Mouse (Mus musculus) forebrain, embryonic 13.5 days (tissue): ENCODE measurements around the gene Hlx. TPM values are rescaled to one million over a fixed set of nuclear protein-coding genes. Genes with fewer than 3 reads are reported as not detected.

Experiments
- ATAC-seq: fragments of 200-750 bp; cut with Nextera tagmentation; 2 replicates; pipeline ENCODE4 v1.8.0; 2017
- H3K27ac ChIP-seq: fragments of 300-500 bp; sonication (generic); 2 replicates; pipeline ENCODE4 v1.5.1; 2015; ENCODE audit warnings: inconsistent platforms, mild to moderate bottlenecking, moderate library complexity
- H3K27me3 ChIP-seq: fragments of 300-500 bp; sonication (generic); 2 replicates; pipeline ENCODE4 v1.6.1; 2015; ENCODE audit warnings: mild to moderate bottlenecking, inconsistent platforms
- H3K36me3 ChIP-seq: fragments of 300-500 bp; sonication (generic); 2 replicates; pipeline ENCODE4 v1.6.1; 2015; ENCODE audit warnings: mild to moderate bottlenecking, inconsistent platforms; ENCODE audit not compliant: poor library complexity, severe bottlenecking
- H3K4me1 ChIP-seq: fragments of 300-500 bp; sonication (generic); 2 replicates; pipeline ENCODE4 v1.6.1; 2015; ENCODE audit warnings: inconsistent platforms
- H3K4me2 ChIP-seq: fragments of 300-500 bp; sonication (generic); 2 replicates; pipeline ENCODE4 v1.6.1; 2015; ENCODE audit warnings: inconsistent platforms, mild to moderate bottlenecking, moderate library complexity
- H3K4me3 ChIP-seq: fragments of 300-500 bp; sonication (generic); 2 replicates; pipeline ENCODE4 v1.5.1; 2015; ENCODE audit warnings: mild to moderate bottlenecking, inconsistent platforms
- H3K9ac ChIP-seq: fragments of 300-500 bp; sonication (generic); 2 replicates; pipeline ENCODE4 v1.6.1; 2015; ENCODE audit warnings: mild to moderate bottlenecking, inconsistent platforms
- H3K9me3 ChIP-seq: fragments of 300-500 bp; sonication (generic); replicated peaks from 2 replicates; pipeline ENCODE4 v1.6.1; 2016; ENCODE audit warnings: inconsistent platforms
- WGBS: fragments of 180-500 bp; shearing (Covaris S2); methylation state at CpG from one replicate; pipeline ENCODE4 v1.1.7; 2015; 5-methylcytosine and 5-hydroxymethylcytosine counted together
- polyA plus RNA-seq: library from polyadenylated mRNA; unstranded; fragments of >200 nt; fragmentation: Nextera tagmentation; extraction: Ambion mirVana; gene quantifications from 2 replicates; pipeline ENCODE4 v1.2.1, GENCODE M21; 2015

Gene Hlx
- polyA plus RNA-seq, 1 experiment from 2014 or later, result 1.5 TPM

DNA sequence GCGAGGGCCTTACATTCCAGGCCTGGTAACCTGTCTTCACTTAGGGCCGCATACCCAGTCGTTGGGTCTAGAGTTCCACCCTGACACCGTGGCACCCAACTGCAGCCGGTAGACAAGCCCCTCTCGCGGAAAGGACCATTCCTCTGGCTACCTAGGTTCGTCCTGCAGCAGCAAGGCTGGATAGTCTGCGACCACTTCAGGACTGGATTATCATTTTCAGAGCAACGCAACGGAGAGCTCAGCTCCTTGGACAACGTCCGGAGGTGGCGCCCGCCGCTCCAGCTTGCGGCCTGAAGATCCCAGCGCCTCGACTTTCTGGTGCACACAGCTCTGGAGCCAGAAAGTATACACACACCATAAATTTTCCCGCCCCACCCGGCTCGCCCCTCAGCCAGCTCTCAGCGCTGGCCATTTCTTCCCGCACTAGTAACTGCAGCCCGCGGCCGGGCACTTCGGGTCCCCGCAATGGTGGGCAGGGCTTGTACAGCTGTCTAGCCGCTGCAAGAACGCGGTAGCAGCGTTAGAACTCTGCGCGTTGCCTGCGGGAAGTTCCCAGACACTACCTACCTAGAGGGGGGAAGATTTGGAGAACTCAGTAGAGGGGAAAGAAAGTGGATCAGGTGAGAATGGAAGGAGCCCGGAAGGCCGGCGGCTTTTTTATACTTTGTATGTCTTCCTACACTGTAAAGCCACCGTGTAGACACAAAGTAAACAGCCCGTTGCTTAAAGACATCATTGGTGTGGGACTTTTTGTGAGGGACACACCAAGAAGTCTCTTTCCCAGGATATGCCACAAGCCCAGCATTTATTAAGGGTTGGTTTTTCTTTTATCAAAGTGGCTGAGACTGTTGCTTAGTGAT lies 13.9 kb downstream of the Hlx start:
- H3K4me3 ChIP-seq, result no peak overlapping the region

DNA sequence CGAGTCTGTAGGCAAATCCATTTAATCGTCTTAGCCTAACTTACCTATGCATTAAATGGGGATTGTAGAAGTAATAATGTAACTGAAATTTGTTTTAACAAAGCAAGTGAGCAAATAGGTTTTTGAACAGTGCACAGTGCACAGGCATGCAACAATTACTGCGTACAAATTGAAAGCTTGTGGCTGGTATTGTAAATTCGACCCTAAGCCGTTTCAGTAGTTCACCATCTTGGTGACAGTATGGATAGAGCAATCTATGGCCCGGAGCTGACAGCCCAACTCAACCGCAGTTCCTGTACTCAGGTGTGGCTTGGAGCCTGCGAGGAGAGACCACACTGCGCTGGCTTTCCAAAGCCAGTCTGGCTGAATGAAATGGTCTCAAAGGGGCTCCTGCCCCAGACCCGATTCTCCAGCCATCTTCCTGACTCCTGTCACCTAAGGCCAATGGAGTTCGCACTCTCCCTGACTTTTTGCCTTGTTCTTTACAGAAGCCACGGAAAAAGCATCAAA lies 14.7 kb downstream of the Hlx start:
- H3K4me2 ChIP-seq, result no peak overlapping the region
- H3K4me1 ChIP-seq, result no peaks in the 10 kb centered on the region
- no peak for ATAC-seq
- H3K9me3 ChIP-seq, result no peaks in the 10 kb centered on the region
- no peaks in the 10 kb centered on the region for H3K36me3 ChIP-seq
- peaks cover 100% of the 10 kb centered on the region for H3K27me3 ChIP-seq
- WGBS, result 1% methylated on average over 12 of the region's 12 CpGs
- no peak overlapping the region for H3K9ac ChIP-seq
- no peak overlapping the region for H3K27ac ChIP-seq
- no peak overlapping the region for H3K4me3 ChIP-seq

More for the DNA sequence above, 13.9 kb downstream of the Hlx start:
- Histone ChIP-seq H3K36me3 (no peaks in the 10 kb centered on the region), H3K27me3 (peaks cover 100% of the 10 kb centered on the region), H3K9ac (no peak overlapping the region), H3K4me2 (no peak overlapping the region), H3K27ac (no peak overlapping the region), H3K4me1 (no peaks in the 10 kb centered on the region), H3K9me3 (no peaks in the 10 kb centered on the region)
- no peak for ATAC-seq
- WGBS, result under 1% methylated on average over 41 of the region's 41 CpGs

DNA sequence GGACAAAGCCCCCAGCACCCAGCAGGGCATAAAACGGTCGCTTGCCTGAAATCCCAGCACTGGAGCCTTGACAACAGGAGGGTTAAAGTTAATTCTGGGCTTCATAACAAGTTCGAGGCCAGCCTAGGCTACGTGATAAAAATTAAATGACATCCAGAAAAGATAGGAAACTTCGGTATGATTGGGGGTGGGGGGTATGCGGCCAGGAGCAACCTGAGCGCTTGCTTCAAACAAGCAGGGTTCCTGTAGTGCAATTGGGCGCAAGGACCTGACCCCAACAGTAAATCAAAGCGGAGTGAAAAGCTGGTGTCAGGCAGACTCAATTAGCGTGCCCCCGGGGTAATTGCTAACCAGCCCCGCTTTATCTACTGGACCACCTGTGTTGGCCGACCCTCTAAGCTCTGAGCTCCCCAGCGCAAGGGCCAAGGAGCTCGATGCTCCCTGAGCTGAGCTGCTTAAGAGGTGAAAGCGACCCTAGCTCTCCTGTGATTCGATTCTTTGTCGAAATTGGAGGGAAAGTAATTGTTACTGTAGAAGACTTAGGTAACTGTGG lies 15.3 kb downstream of the Hlx start:
- Histone ChIP-seq H3K9ac (no peak overlapping the region), H3K4me1 (no peaks in the 10 kb centered on the region), H3K4me2 (no peak overlapping the region), H3K27ac (no peak overlapping the region), H3K36me3 (no peaks in the 10 kb centered on the region), H3K9me3 (no peaks in the 10 kb centered on the region), H3K4me3 (no peak overlapping the region), H3K27me3 (peaks cover 100% of the 10 kb centered on the region)
- no peak for ATAC-seq
- under 1% methylated on average over 18 of the region's 18 CpGs for WGBS

DNA sequence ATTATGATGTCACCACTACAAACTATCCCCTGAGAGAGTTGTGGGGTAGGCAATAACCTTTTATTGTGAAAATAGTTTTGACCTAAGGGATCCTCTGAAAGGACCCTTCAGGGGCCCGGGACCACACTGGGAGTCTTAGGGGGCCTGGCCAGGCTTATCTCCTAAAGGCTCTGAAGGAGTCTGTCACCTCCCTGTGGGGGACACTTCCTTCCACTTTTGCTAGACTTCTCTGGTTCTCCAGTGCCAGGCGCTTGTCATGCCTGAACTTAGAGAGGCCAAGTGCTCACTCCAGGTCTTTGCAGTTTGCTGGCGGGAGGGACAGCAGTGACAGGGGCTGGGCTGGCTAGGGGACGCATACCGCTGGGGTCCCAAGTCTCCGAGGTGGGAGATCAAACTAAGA lies 16.3 kb downstream of the Hlx start:
- Histone ChIP-seq H3K36me3 (no peaks in the 10 kb centered on the region), H3K4me3 (no peak overlapping the region), H3K27me3 (peaks cover 92% of the 10 kb centered on the region), H3K9me3 (no peaks in the 10 kb centered on the region), H3K27ac (no peak overlapping the region), H3K4me2 (no peak overlapping the region), H3K4me1 (no peaks in the 10 kb centered on the region), H3K9ac (no peak overlapping the region)
- ATAC-seq, result no peak
- WGBS, result 0% methylated on average over 6 of the region's 6 CpGs

DNA sequence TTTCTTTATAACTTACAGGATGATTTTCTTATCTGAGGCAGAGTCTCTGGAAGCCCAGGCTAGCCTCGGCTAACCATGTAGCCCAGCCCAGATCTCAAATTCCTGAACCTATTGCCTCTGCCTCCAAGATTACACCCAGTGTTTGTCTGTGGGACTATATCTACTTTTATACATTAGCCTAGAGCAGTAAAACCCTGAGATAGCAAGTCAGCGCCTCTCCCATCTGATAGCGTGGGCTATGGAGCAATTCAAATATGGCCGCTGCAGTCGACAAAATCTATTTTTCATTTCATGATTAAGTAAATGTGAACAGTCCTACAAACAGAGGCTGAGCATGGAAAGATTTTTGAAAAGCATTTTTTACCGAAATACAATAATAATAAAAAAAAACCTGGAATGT lies 16.7 kb downstream of the Hlx start:
- Histone ChIP-seq H3K9ac (no peak overlapping the region), H3K4me2 (no peak overlapping the region), H3K4me1 (no peaks in the 10 kb centered on the region), H3K27ac (no peak overlapping the region), H3K4me3 (no peak overlapping the region), H3K36me3 (no peaks in the 10 kb centered on the region), H3K9me3 (no peaks in the 10 kb centered on the region), H3K27me3 (peaks cover 92% of the 10 kb centered on the region)
- no peak for ATAC-seq
- 22% methylated on average over 6 of the region's 6 CpGs for WGBS

DNA sequence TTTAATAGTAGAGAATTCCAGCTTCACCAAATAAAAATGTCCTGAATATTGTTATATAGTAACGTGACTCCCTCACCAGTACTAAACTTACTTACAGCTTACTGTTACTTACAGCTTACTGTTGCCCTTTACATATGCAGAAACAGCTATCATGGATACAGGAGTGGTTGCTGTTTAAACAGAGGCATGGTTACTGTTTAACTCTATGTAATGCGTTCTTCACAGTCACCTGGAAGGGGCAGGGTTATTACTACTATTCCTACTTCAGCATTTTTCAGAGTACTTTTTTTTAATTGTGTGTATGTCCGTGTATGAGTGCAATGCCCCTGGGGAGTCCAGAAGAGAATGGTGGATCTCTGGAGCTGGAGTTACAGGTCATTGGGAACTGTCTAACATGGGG lies 17.9 kb downstream of the Hlx start:
- no peaks in the 10 kb centered on the region for H3K4me1 ChIP-seq
- no peak for ATAC-seq
- WGBS, result 33% methylated on average over 3 of the region's 3 CpGs
- H3K36me3 ChIP-seq, result no peaks in the 10 kb centered on the region
- H3K4me2 ChIP-seq, result no peak overlapping the region
- no peak overlapping the region for H3K9ac ChIP-seq
- no peaks in the 10 kb centered on the region for H3K9me3 ChIP-seq
- no peak overlapping the region for H3K4me3 ChIP-seq
- no peak overlapping the region for H3K27ac ChIP-seq
- H3K27me3 ChIP-seq, result peaks cover 90% of the 10 kb centered on the region

DNA sequence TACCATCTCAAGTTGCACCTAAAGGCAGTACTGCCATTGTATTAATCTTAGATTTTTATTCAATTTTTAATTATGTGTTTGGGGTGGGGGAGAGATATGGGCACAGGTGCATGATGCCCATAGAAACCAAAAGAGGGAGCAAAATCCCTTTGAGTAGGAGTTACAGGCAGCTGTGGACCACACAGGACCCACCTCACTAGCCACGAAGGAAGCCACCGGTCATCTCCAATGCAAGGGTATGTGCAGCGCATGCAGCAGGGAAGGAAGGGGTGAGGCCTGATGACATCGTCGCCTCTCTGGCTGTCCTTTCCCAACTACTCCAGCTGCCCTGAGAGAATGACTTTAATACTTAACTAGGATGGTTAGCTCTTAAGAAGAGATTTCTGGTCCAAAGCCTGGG lies 18.7 kb downstream of the Hlx start:
- ATAC-seq, result no peak
- Histone ChIP-seq H3K9me3 (no peaks in the 10 kb centered on the region), H3K27me3 (peaks cover 89% of the 10 kb centered on the region), H3K36me3 (no peaks in the 10 kb centered on the region), H3K27ac (no peak overlapping the region), H3K4me1 (no peaks in the 10 kb centered on the region), H3K4me3 (no peak overlapping the region), H3K4me2 (no peak overlapping the region), H3K9ac (no peak overlapping the region)
- 68% methylated on average over 5 of the region's 5 CpGs for WGBS

DNA sequence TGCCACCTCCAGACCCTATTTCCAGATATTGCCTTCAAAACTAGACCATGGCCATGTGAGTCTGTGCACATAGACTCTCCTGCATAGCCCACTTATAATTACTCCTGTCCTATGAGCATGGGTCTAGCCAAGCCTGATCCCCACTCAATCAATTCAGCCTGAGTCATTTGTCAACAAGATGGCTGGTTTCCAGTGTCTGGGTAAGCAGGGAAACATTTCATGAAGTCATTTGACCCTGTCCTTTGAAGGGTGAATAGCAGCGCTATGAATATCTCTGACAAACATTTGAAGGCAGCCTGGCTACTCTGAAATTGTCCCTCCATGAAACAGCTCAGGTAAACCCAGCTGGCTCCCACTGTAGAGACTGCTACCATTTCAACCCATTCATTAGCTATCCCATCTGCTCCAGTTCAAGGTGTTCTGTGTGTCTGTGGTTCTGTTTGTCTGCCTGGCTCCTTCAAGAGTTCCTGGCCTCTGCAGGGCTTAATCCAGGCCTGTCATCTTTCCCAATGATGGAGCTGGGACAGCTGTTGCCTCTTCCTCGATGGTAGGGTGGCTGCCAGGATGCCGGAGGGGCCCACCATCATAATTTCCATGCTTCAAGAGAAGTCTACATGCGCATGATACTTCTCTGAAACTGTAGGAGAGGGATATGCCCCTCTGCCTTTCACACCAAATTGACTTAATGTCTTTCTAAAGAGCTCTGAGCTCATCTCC lies 24.7 kb downstream of the Hlx start:
- 68% methylated on average over 4 of the region's 4 CpGs for WGBS

DNA sequence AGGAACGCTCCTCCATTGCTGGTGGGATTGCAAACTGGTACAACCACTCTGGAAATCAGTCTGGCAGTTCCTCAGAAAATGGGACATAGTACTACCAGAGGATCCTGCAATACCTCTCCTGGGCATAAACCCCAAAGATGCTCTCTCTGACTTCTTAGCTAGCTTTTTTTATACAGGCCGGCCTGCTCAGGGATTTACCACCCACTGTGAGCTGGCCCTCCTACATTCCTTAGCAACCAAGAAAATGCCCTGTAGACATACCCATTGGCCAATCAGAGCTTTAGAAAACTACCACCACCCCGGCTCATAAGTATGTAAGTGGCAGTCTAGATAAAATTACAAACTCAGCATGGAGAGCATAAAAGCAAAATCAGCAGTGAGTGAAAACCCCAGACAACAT lies 27.5 kb downstream of the Hlx start:
- no peak overlapping the region for H3K4me3 ChIP-seq
- H3K9me3 ChIP-seq, result no peaks in the 10 kb centered on the region
- 41% methylated on average over 3 of the region's 3 CpGs for WGBS
- H3K36me3 ChIP-seq, result no peaks in the 10 kb centered on the region
- H3K4me2 ChIP-seq, result no peak overlapping the region
- H3K27me3 ChIP-seq, result peaks cover 21% of the 10 kb centered on the region
- no peaks in the 10 kb centered on the region for H3K4me1 ChIP-seq
- no peak overlapping the region for H3K27ac ChIP-seq
- no peak overlapping the region for H3K9ac ChIP-seq
- ATAC-seq, result no peak

More for the DNA sequence above, 24.7 kb downstream of the Hlx start:
- Histone ChIP-seq H3K4me1 (no peaks in the 10 kb centered on the region), H3K9me3 (no peaks in the 10 kb centered on the region), H3K27ac (no peak overlapping the region), H3K27me3 (peaks cover 39% of the 10 kb centered on the region), H3K9ac (no peak overlapping the region), H3K36me3 (no peaks in the 10 kb centered on the region), H3K4me2 (no peak overlapping the region), H3K4me3 (no peak overlapping the region)
- no peak for ATAC-seq

DNA sequence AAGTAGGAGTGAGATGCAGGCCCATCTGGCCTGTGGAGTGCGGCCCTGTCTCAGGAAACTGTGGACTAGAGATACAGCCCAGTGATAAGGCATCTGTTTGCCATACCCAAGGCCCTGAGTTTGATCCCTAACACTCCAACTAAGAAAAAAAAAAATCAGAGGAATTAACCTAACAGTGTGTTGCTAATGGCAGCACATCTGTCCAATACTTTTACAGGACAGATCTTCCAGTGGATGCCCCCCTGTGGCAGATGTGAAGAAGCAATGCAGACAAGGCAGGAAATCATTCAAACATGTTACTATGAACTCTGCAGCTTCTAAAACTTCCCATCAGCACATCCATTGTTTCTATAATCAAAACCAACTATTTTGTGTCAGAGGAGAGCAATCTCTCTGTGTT lies 33.1 kb downstream of the Hlx start:
- no peaks in the 10 kb centered on the region; the same call in 1 of the 2 replicates for H3K27me3 ChIP-seq
- 100% methylated on average over 1 of the region's 1 CpGs for WGBS

DNA sequence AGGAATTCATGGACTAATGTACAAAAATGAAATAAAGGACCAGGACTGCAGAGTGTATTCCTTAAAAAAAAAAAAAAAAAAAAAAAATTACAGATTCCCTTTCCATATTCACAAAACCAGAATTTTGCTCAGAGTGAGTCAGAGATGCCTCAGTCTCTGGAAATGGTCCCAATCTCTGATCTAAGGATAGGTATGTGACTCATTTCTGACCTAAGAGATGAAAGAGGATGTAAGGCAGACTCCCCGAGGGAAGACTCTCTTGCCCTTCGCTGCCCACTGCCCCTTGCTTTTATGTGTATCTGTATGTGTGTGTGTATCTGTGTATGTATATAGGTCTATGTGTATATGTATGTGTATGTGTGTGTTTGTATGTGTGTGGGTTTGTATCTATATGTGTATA lies 37.0 kb downstream of the Hlx start:
- Histone ChIP-seq H3K4me3 (no peak overlapping the region), H3K4me1 (no peaks in the 10 kb centered on the region), H3K27me3 (no peaks in the 10 kb centered on the region), H3K27ac (no peak overlapping the region), H3K9ac (no peak overlapping the region), H3K36me3 (no peaks in the 10 kb centered on the region), H3K9me3 (no peaks in the 10 kb centered on the region), H3K4me2 (no peak overlapping the region)
- WGBS, result 68% methylated on average over 2 of the region's 2 CpGs
- no peak for ATAC-seq

More for the DNA sequence above, 33.1 kb downstream of the Hlx start:
- no peak overlapping the region for H3K4me3 ChIP-seq
- no peaks in the 10 kb centered on the region for H3K36me3 ChIP-seq
- no peak overlapping the region for H3K27ac ChIP-seq
- no peaks in the 10 kb centered on the region for H3K9me3 ChIP-seq
- H3K4me2 ChIP-seq, result no peak overlapping the region
- no peak overlapping the region for H3K9ac ChIP-seq
- ATAC-seq, result no peak
- H3K4me1 ChIP-seq, result no peaks in the 10 kb centered on the region

DNA sequence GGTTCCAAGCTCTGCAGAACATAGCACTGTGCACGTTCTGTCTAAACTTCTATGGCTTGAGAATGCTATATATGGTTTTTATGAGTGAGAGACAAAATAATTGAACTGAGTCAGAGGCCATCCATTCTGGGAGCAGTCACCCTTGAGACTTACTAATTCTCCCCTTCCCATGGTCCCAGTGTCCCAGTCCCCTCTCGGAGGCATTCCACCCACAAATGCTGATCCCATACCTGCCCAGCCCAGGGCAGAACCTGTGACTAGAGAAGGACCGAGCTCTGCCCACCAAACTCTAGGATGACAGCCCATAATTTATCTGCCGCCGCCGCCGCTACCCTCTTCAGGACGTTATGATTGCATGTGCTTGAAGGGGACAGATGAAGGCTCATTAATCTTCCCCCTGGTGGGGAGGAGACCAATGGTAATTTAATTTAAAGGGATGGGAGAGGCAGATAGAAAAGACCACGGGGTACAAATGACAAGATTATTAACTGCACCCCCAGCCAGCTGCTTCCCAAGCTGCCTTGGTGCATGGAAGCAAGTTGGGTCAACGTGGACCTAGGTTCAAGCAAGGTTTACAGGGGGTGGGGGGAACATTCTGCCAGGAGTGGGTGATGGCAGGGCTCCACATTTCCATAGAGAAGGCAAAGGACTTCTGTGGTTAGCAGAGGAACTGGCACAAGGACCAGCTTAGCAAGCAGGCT lies 40.1 kb downstream of the Hlx start:
- ATAC-seq, result no peak
- H3K4me2 ChIP-seq, result no peak overlapping the region
- H3K4me3 ChIP-seq, result no peak overlapping the region
- H3K27ac ChIP-seq, result no peak overlapping the region
- no peaks in the 10 kb centered on the region for H3K9me3 ChIP-seq
- no peaks in the 10 kb centered on the region for H3K27me3 ChIP-seq
- WGBS, result 82% methylated on average over 10 of the region's 10 CpGs
- no peaks in the 10 kb centered on the region for H3K4me1 ChIP-seq
- H3K9ac ChIP-seq, result no peak overlapping the region
- no peaks in the 10 kb centered on the region for H3K36me3 ChIP-seq
